Mouse (Mus musculus) liver, postnatal 0 days (tissue): ENCODE data around the gene Ctnnal1.

Experiments
- CTCF ChIP-seq: sonication (generic); IDR thresholded peaks from 2 replicates; pipeline ENCODE4 v1.5.1; 2016; ENCODE audit warnings: antibody characterized with exemption, low read depth
- EP300 ChIP-seq: IDR thresholded peaks from 2 replicates; pipeline ENCODE4 v1.6.1; 2016; ENCODE audit warnings: antibody characterized with exemption, low read depth, mild to moderate bottlenecking

DNA sequence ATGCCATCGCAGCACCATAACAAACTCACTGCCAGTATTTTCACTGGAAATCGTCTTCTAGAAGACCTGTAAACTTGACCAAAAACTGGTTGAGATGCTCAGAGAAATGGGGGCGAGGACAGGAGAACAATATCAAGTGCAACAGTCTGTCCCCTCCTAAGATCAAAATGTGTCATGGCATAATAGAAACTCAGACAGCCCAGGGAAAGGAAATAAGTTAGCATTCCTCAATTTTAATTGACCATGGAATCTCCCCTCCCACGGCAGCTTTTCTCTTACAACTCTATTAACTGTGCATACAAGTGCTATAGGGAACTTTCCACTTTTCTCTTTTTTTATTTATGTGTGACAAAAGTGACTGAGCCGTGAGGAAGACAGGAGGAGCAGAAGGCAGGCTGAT lies 2.8 kb upstream of the Ctnnal1 start:
- TF ChIP-seq CTCF (no peak), EP300 (no peak)
